Mouse (Mus musculus): ENCODE results near the gene Zfp593. TPM values are rescaled to one million over a fixed set of nuclear protein-coding genes. Genes with fewer than 3 reads are reported as not detected.

Gene Zfp593
- polyA plus RNA-seq, 1 experiment from 2014 or later = 4.0 TPM

DNA sequence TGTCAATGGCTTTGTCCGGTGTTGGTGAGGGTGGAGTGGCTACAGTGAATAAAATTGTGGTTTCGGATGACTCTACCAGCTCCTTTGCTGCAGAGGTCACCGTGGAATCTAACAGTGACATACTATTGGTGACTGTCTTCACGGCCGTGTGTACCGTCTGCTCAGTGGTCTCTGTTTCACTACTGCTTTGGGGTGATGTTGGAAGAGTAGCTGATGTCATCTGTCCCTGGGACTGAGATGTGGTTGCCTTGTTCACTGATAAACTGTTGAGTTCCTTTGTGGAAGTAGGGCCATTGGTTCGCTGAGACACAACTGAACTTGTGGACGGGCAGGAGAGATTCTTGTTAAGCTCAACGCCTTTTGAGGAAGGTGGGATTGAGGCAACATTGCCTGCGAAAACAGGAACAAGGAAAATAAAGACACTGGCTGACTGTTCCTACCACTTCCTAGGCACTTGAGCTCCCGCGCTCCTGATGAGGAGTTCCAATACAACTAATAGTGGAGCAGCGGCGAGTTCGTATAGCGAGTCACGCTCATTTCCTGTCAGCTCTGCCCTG lies 42.0 kb downstream of the Zfp593 start:
- Histone ChIP-seq H3K4me3 (ENCODE audit: low read depth, low read length) (no peak overlapping the region), H3K9me3 (replicated peaks; ENCODE audit: control insufficient read depth, low read length) (no peaks in the 10 kb centered on the region), H3K27ac (ENCODE audit: low read length) (no peak overlapping the region), H3K27me3 (ENCODE audit: control insufficient read depth, insufficient read depth, low read depth, low read length) (no peaks in the 10 kb centered on the region), H3K4me1 (ENCODE audit: control insufficient read depth, low read depth, low read length) (no peaks in the 10 kb centered on the region), H3K4me2 (ENCODE audit: low read depth, low read length) (no peak overlapping the region), H3K36me3 (ENCODE audit: control insufficient read depth, insufficient read depth) (no peaks in the 10 kb centered on the region), H3K9ac (ENCODE audit: low read depth, low read length) (no peak overlapping the region)
- no peak for ATAC-seq (ENCODE audit: low read depth)
- 36% methylated on average over 17 of the region's 17 CpGs for WGBS (ENCODE audit: insufficient replicate concordance)

DNA sequence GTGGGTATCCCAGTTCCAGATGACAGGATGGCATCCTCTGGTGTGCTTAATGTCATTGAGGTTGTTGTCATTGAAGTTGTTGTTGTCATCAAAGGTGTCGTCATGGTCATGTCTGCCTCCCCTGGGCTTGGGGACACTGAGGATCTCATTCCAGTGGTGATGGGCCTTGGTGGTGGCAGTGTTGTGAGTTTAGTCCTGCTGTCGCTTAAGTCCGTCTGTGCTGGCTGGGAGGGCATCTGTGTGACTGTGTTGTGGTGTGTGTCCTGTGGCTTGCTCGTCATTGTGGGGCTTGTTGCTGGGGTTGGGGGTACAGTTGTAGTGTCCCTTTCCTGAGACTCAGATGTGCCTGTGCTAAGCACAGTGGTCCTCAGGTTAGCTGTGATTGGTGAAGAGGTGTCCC lies 42.5 kb downstream of the Zfp593 start, which contains the start of gene Gm7534:
Gm7534 (minus strand) TSS at position 101 of the 400 bp plus-strand sequence.
- no peaks in the 10 kb centered on the region for H3K27me3 ChIP-seq (ENCODE audit: control insufficient read depth, insufficient read depth, low read depth, low read length)
- ATAC-seq (ENCODE audit: low read depth) = no peak

DNA sequence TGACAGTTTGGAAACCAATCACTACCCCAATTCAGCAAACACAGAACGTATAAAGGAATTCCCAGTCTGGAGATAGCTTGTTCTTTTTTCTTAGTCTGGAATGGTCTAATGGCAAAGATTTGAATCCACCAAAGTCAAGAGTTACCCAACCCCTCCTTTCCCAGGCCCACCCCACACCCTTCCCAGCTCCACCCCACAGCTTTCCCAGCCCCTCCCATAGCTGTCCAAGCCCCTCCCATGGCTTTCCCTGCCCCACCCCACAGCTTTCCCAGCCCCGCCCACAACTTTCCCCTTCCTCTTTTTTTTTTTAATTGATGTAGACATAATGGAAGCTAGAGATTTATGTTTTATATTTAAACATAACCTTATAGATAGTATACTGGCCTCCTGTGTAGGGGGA lies 46.0 kb downstream of the Zfp593 start:
- Histone ChIP-seq H3K36me3 (ENCODE audit: control insufficient read depth, insufficient read depth) (no peaks in the 10 kb centered on the region), H3K4me3 (ENCODE audit: low read depth, low read length) (no peak overlapping the region), H3K27ac (ENCODE audit: low read length) (no peak overlapping the region), H3K9me3 (replicated peaks; ENCODE audit: control insufficient read depth, low read length) (no peaks in the 10 kb centered on the region), H3K27me3 (ENCODE audit: control insufficient read depth, insufficient read depth, low read depth, low read length) (no peaks in the 10 kb centered on the region), H3K4me2 (ENCODE audit: low read depth, low read length) (no peak overlapping the region), H3K4me1 (ENCODE audit: control insufficient read depth, low read depth, low read length) (no peaks in the 10 kb centered on the region), H3K9ac (ENCODE audit: low read depth, low read length) (no peak overlapping the region)
- no peak for ATAC-seq (ENCODE audit: low read depth)
- 54% methylated on average over 2 of the region's 2 CpGs for WGBS (ENCODE audit: insufficient replicate concordance)

More for the DNA sequence above, 42.5 kb downstream of the Zfp593 start, which contains the start of gene Gm7534:
- Histone ChIP-seq H3K36me3 (ENCODE audit: control insufficient read depth, insufficient read depth) (no peaks in the 10 kb centered on the region), H3K4me3 (ENCODE audit: low read depth, low read length) (no peak within 1 kb of the TSS), H3K4me2 (ENCODE audit: low read depth, low read length) (no peak within 1 kb of the TSS), H3K4me1 (ENCODE audit: control insufficient read depth, low read depth, low read length) (no peaks in the 10 kb centered on the region), H3K27ac (ENCODE audit: low read length) (no peak within 1 kb of the TSS), H3K9ac (ENCODE audit: low read depth, low read length) (no peak within 1 kb of the TSS), H3K9me3 (replicated peaks; ENCODE audit: control insufficient read depth, low read length) (no peaks in the 10 kb centered on the region)
- WGBS (ENCODE audit: insufficient replicate concordance) = 81% methylated on average over 4 of the region's 4 CpGs

Other genes with a start within 250 kb of the Zfp593 start
- gene Dhdds, start 244.7 kb downstream of the Zfp593 start, polyA plus RNA-seq (2015; fragmentation: Nextera tagmentation; extraction: Ambion mirVana) = 17.4 and 20.2 TPM in 2 replicates
- 1.1 and 1.5 TPM in 2 replicates for gene Lin28a, start 226.8 kb downstream of the Zfp593 start, polyA plus RNA-seq (2015; fragmentation: Nextera tagmentation; extraction: Ambion mirVana)
- gene Zfp683, start 191.8 kb downstream of the Zfp593 start, polyA plus RNA-seq (2015; fragmentation: Nextera tagmentation; extraction: Ambion mirVana) = not detected in 2 replicates
- 0.61 and 0.68 TPM in 2 replicates for gene Crybg2, start 184.8 kb downstream of the Zfp593 start, polyA plus RNA-seq (2015; fragmentation: Nextera tagmentation; extraction: Ambion mirVana)
- gene Cd52, start 150.5 kb downstream of the Zfp593 start, polyA plus RNA-seq (2015; fragmentation: Nextera tagmentation; extraction: Ambion mirVana) = 56.1 and 56.8 TPM in 2 replicates
- gene Ubxn11, start 143.0 kb downstream of the Zfp593 start, polyA plus RNA-seq (2015; fragmentation: Nextera tagmentation; extraction: Ambion mirVana) = 1.3 TPM in 2 replicates
- gene Sh3bgrl3, start 116.8 kb downstream of the Zfp593 start, polyA plus RNA-seq (2015; fragmentation: Nextera tagmentation; extraction: Ambion mirVana) = 142 and 161 TPM in 2 replicates
- gene Cep85, start 58.5 kb downstream of the Zfp593 start, polyA plus RNA-seq (2015; fragmentation: Nextera tagmentation; extraction: Ambion mirVana) = 42.3 and 47.7 TPM in 2 replicates
- not detected in 2 replicates for gene Gm7534, start 42.6 kb downstream of the Zfp593 start, polyA plus RNA-seq (2015; fragmentation: Nextera tagmentation; extraction: Ambion mirVana)
- not detected in 2 replicates for gene Catsper4, start 18.2 kb downstream of the Zfp593 start, polyA plus RNA-seq (2015; fragmentation: Nextera tagmentation; extraction: Ambion mirVana)
- 0.06 and 0.07 TPM in 2 replicates for gene Cnksr1, start 7.2 kb downstream of the Zfp593 start, polyA plus RNA-seq (2015; fragmentation: Nextera tagmentation; extraction: Ambion mirVana)
- gene E130218I03Rik, start 1.9 kb downstream of the Zfp593 start, polyA plus RNA-seq (2015; fragmentation: Nextera tagmentation; extraction: Ambion mirVana) = 0.11 and 0.13 TPM in 2 replicates
- not detected in 2 replicates for gene Gm30191, start 1.3 kb upstream of the Zfp593 start, polyA plus RNA-seq (2015; fragmentation: Nextera tagmentation; extraction: Ambion mirVana)
- 0.78 and 0.79 TPM in 2 replicates for gene Grrp1, start 8.5 kb upstream of the Zfp593 start, polyA plus RNA-seq (2015; fragmentation: Nextera tagmentation; extraction: Ambion mirVana)
- gene Pdik1l, start 42.3 kb upstream of the Zfp593 start, polyA plus RNA-seq (2015; fragmentation: Nextera tagmentation; extraction: Ambion mirVana) = 10.4 and 11.9 TPM in 2 replicates
- gene Trim63, start 69.5 kb upstream of the Zfp593 start, polyA plus RNA-seq (2015; fragmentation: Nextera tagmentation; extraction: Ambion mirVana) = 0.25 and 0.28 TPM in 2 replicates
- gene Slc30a2, start 97.6 kb upstream of the Zfp593 start, polyA plus RNA-seq (2015; fragmentation: Nextera tagmentation; extraction: Ambion mirVana) = 0.02 and 0.12 TPM in 2 replicates
- gene Extl1, start 138.3 kb upstream of the Zfp593 start, polyA plus RNA-seq (2015; fragmentation: Nextera tagmentation; extraction: Ambion mirVana) = 0.21 and 0.25 TPM in 2 replicates
- gene Pafah2, start 150.7 kb upstream of the Zfp593 start, polyA plus RNA-seq (2015; fragmentation: Nextera tagmentation; extraction: Ambion mirVana) = 6.6 and 8.2 TPM in 2 replicates
- gene Stmn1, start 222.7 kb upstream of the Zfp593 start, polyA plus RNA-seq (2015; fragmentation: Nextera tagmentation; extraction: Ambion mirVana) = 360 and 407 TPM in 2 replicates

Measured in liver, embryonic 16.5 days (tissue).